Mouse (Mus musculus) ES-CJ7 (cell line): ENCODE data around the gene Fxyd1.

Source experiments
- DNase-seq: peaks from one replicate; pipeline ENCODE4 v3.0.0; 2011; ENCODE audit warnings: low read depth, low spot score

Gene Fxyd1

GRCm38 (mm10) chr7:31017104-31017901, 39.7 kb downstream of the Fxyd1 start:
- DNase-seq = no peak

- DNase-seq = no peak
These were observed 44.0 kb downstream of the Fxyd1 start for GRCm38 (mm10) chr7:31012971-31013370.

GRCm38 (mm10) chr7:31008889-31009288, 48.1 kb downstream of the Fxyd1 start:
- DNase-seq = no peak

- no peak for DNase-seq
These were observed 48.8 kb downstream of the Fxyd1 start for GRCm38 (mm10) chr7:31008175-31008574.

- no peak for DNase-seq
These were observed 49.2 kb downstream of the Fxyd1 start for GRCm38 (mm10) chr7:31007775-31008174.

- DNase-seq = no peak
These were observed 54.3 kb downstream of the Fxyd1 start for GRCm38 (mm10) chr7:31002650-31003049.
